Mouse (Mus musculus) lung, postnatal 0 days (tissue): Measurements from ENCODE around the gene Cbln1. TPM values are rescaled to one million over a fixed set of nuclear protein-coding genes. Genes with fewer than 3 reads are reported as not detected.

Experiments
- ATAC-seq: fragments of 200-750 bp; cut with Nextera tagmentation; 2 replicates; pipeline ENCODE4 v1.8.0; 2017; ENCODE audit warnings: moderate library complexity
- DNase-seq: peaks from one replicate; pipeline ENCODE4 v3.0.0-alpha.2; 2016; ENCODE audit warnings: low spot score
- H3K27ac ChIP-seq: fragments of 300-500 bp; sonication (generic); 2 replicates; pipeline ENCODE4 v1.5.1; 2014; ENCODE audit warnings: antibody characterized with exemption, mild to moderate bottlenecking, low read length, mixed read lengths
- H3K27me3 ChIP-seq: fragments of 300-500 bp; sonication (generic); replicated peaks from 2 replicates; pipeline ENCODE4 v1.6.1; 2014; ENCODE audit warnings: low read length, mixed read lengths; ENCODE audit not compliant: insufficient read depth
- H3K36me3 ChIP-seq: fragments of 300-500 bp; sonication (generic); 2 replicates; pipeline ENCODE4 v1.6.1; 2014; ENCODE audit warnings: low read length, mixed read lengths; ENCODE audit not compliant: insufficient read depth
- H3K4me1 ChIP-seq: fragments of 300-500 bp; sonication (generic); 2 replicates; pipeline ENCODE4 v1.6.1; 2014; ENCODE audit warnings: antibody characterized with exemption, low read depth, low read length, mixed read lengths; ENCODE audit not compliant: insufficient read depth
- H3K4me2 ChIP-seq: fragments of 300-500 bp; sonication (generic); replicated peaks from 2 replicates; pipeline ENCODE4 v1.6.1; 2014; ENCODE audit warnings: low read depth, mild to moderate bottlenecking, low read length, moderate library complexity, mixed read lengths
- H3K4me3 ChIP-seq: fragments of 300-500 bp; sonication (generic); 2 replicates; pipeline ENCODE4 v1.5.1; 2014; ENCODE audit warnings: low read depth, low read length
- H3K9ac ChIP-seq: fragments of 300-500 bp; sonication (generic); replicated peaks from 2 replicates; pipeline ENCODE4 v1.6.1; 2014; ENCODE audit warnings: low read depth, mild to moderate bottlenecking
- H3K9me3 ChIP-seq: fragments of 300-500 bp; sonication (generic); 2 replicates; pipeline ENCODE4 v1.6.1; 2016; ENCODE audit warnings: low read length, mixed read lengths
- CTCF ChIP-seq: IDR thresholded peaks from 2 replicates; pipeline ENCODE4 v1.5.1; 2016; ENCODE audit warnings: antibody characterized with exemption, mild to moderate bottlenecking
- EP300 ChIP-seq: IDR thresholded peaks from 2 replicates; pipeline ENCODE4 v1.6.1; 2016; ENCODE audit warnings: antibody characterized with exemption, mild to moderate bottlenecking, control low read depth
- WGBS: fragments of 180-500 bp; shearing (Covaris S2); extraction: QIAGEN DNeasy Blood & Tissue Kit; methylation state at CpG from one replicate; pipeline ENCODE4 v1.1.7; 2014; 5-methylcytosine and 5-hydroxymethylcytosine counted together
- polyA plus RNA-seq: library from polyadenylated mRNA; unstranded; fragments of >200 nt; fragmentation: Nextera tagmentation; extraction: Ambion mirVana; gene quantifications from 2 replicates; pipeline ENCODE4 v1.2.1, GENCODE M21; 2015

The Cbln1 gene
- polyA plus RNA-seq, 1 experiment from 2014 or later = not detected

DNA sequence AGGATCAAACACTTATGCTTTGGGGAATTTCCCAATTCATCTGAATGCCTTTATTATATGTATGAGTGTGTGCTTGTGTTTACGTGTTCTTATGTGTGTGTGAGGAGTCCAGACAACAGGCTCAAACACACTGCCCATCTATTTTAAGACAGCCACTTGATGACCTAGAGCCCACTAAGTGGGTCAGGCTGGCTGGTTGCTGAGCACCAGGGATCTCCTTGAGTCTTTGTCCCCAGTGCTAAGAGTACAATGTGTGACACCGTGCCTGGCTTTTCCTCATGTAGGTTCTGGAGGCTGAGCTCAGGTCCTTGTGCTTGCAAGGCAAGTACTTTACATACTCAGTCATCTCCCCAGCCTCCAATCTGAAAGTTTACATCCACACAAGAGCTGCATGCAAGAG, 20.7 kb downstream of the Cbln1 start:
- DNase-seq = no peak
- Histone ChIP-seq H3K4me3 (no peak overlapping the region), H3K9me3 (no peaks in the 10 kb centered on the region), H3K27me3 (no peaks in the 10 kb centered on the region), H3K4me1 (no peaks in the 10 kb centered on the region), H3K27ac (no peak overlapping the region), H3K4me2 (no peak overlapping the region), H3K36me3 (no peaks in the 10 kb centered on the region), H3K9ac (no peak overlapping the region)
- no peak for ATAC-seq
- 61% methylated on average over 2 of the region's 2 CpGs for WGBS
- no peak for TF ChIP-seq CTCF
- no peak for TF ChIP-seq EP300

DNA sequence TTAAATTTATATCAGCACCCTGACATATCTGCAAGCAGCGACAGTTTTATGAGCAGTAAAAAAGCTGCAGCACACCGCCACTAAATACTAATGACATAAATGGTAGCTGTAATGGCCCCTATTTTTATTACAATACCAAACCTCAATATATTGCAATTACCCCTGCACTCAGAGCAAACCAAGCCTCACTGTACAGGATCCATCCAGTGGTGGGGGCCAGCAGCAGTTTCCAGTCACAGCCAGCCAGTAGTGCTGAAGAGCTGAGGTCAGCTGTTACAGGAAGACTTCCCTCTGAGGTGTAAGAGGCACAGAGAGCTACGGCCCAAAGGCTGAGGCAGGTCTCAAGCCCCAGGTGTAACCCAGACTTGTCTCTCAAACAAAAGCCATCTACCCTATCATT, 37.8 kb downstream of the Cbln1 start:
- Histone ChIP-seq H3K27me3 (no peaks in the 10 kb centered on the region), H3K4me3 (no peak overlapping the region), H3K9ac (no peak overlapping the region), H3K27ac (no peak overlapping the region), H3K4me2 (no peak overlapping the region), H3K36me3 (no peaks in the 10 kb centered on the region), H3K9me3 (no peaks in the 10 kb centered on the region), H3K4me1 (no peaks in the 10 kb centered on the region)
- no peak for DNase-seq
- TF ChIP-seq CTCF (no peak), EP300 (no peak)
- WGBS = 59% methylated on average over 3 of the region's 3 CpGs
- ATAC-seq = no peak

DNA sequence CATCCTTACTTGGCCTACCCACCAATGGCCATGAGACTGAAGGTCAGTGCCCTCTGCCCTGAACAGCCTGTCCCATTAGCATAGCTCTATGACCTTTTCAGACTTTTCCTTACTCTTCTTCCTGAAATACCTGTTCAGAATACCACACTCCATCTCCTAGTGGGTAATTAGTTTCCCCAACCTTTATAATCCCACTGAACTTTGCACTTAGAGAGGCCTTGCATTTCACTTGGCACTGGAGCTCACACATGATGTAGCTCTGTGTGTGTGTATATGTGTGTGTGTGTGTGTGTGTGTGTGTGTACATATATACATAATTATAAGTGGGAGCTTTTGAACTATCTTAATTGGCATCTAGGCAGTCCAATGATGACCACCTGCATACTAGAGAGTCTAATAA, 45.2 kb downstream of the Cbln1 start:
- H3K36me3 ChIP-seq = no peaks in the 10 kb centered on the region
- ATAC-seq (no peak), DNase-seq (no peak)
- H3K9ac ChIP-seq = no peak overlapping the region
- TF ChIP-seq EP300 (no peak), CTCF (no peak)
- no peak overlapping the region for H3K4me2 ChIP-seq
- H3K4me3 ChIP-seq = no peak overlapping the region
- H3K4me1 ChIP-seq = no peaks in the 10 kb centered on the region
- no peaks in the 10 kb centered on the region for H3K27me3 ChIP-seq
- no peaks in the 10 kb centered on the region for H3K9me3 ChIP-seq
- H3K27ac ChIP-seq = no peak overlapping the region

DNA sequence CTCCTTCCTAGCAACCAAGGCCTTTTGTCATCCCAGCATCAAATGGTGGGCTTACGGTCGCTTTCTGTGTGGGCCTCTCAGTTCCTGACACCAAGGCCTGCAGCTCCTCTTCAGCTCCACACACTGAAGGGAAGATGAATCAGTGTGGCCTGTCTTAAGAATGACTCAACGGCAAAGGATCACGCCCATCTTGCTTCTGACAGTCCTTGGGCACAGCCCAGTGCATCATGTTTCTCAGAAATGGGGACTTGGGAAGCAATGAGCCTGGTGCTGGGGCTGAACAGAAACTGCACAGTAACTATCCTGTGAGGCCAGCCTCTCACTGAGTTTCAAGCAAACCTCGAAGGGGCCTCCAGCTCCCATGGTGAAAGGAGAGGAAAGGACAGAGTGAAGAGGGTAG, 47.7 kb downstream of the Cbln1 start:
- ATAC-seq = no peak
- Histone ChIP-seq H3K27me3 (no peaks in the 10 kb centered on the region), H3K4me3 (no peak overlapping the region), H3K27ac (no peak overlapping the region), H3K9ac (no peak overlapping the region), H3K4me1 (no peaks in the 10 kb centered on the region), H3K36me3 (no peaks in the 10 kb centered on the region), H3K9me3 (no peaks in the 10 kb centered on the region), H3K4me2 (no peak overlapping the region)
- 75% methylated on average over 5 of the region's 5 CpGs for WGBS
- DNase-seq = no peak
- TF ChIP-seq CTCF (no peak), EP300 (no peak)

DNA sequence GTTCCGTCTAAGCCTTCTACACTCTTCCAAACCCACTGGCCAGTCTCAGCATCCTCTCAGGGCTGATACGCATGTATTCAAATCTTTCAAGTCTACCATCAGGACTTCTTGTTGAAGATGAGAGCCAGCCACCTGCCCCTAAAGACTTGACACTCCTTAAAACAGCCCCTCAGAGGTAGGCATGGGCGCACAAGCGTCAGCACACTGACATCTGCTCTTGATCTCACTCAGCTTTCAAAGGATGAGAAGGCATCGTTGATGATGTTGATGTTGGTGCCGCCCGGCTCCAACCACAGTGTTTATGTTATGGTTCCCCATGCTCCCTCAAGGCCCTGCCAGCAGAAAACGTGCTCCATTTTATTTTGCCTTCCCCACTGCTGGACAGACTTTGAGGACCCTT, 50.7 kb downstream of the Cbln1 start:
- Histone ChIP-seq H3K27ac (no peak overlapping the region), H3K4me2 (no peak overlapping the region), H3K9ac (no peak overlapping the region), H3K36me3 (no peaks in the 10 kb centered on the region), H3K9me3 (no peaks in the 10 kb centered on the region), H3K4me1 (no peaks in the 10 kb centered on the region), H3K4me3 (no peak overlapping the region), H3K27me3 (no peaks in the 10 kb centered on the region)
- TF ChIP-seq CTCF (no peak), EP300 (no peak)
- no peak for ATAC-seq
- 66% methylated on average over 8 of the region's 8 CpGs for WGBS
- DNase-seq = no peak

Other genes starting within 250 kb of the Cbln1 start
- gene 4933402J07Rik, start 91.2 kb upstream of the Cbln1 start, polyA plus RNA-seq = not detected in 2 replicates